ENCODE assay signal across 8 mouse cellular contexts in the genomic region with DNA sequence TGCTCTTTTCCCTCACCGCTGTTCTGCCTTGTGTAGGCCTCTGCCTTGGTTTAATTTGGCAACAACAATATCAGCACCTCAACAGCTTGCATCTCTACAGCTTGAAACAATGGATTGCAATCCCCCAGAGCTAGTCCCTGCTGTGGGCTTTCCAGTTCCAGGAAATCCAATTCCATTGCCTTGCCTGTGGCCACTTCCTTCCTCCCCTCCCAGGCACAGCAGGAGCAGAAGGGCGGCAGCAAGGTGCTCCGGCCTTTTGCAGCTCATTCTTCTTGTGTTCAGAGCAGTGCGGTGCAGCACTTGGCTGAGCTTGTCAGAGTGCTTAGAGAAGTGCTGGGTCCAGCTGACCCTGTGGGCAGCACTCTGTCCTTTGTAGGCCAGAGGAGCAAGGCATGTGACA.
DNase-seq lines count a peak whose midpoint lies in the region; ATAC-seq and TF ChIP-seq lines count a peak whose summit lies in the region.

No protein-coding gene starts in this region.

- peaks cover 6% of the 10 kb centered on the region; the same call in 1 of the 2 replicates for H3K4me1 ChIP-seq in hindbrain, postnatal 0 days (ENCODE audit: insufficient read depth, low read length)
- peaks cover 14% of the 10 kb centered on the region; the same call in 1 of the 2 replicates for H3K4me1 ChIP-seq in hindbrain, embryonic 13.5 days (replicated peaks)
- H3K4me1 ChIP-seq in heart, postnatal 0 days (ENCODE audit: control insufficient read depth, insufficient read depth), result no peaks in the 10 kb centered on the region
- H3K4me1 ChIP-seq in lung, postnatal 0 days (ENCODE audit: insufficient read depth, low read depth, low read length), result no peaks in the 10 kb centered on the region
- H3K4me1 ChIP-seq in midbrain, embryonic 14.5 days (ENCODE audit: control insufficient read depth, insufficient read depth, low read length), result peaks cover 12% of the 10 kb centered on the region; the same call in 1 of the 2 replicates

- H3K9me3 ChIP-seq in hindbrain, postnatal 0 days (ENCODE audit: low read length), result no peaks in the 10 kb centered on the region
- no peaks in the 10 kb centered on the region for H3K9me3 ChIP-seq in hindbrain, embryonic 13.5 days
- H3K9me3 ChIP-seq in heart, postnatal 0 days (replicated peaks; ENCODE audit: control insufficient read depth, low read length), result no peaks in the 10 kb centered on the region
- H3K9me3 ChIP-seq in lung, postnatal 0 days (ENCODE audit: low read length), result no peaks in the 10 kb centered on the region
- H3K9me3 ChIP-seq in midbrain, embryonic 14.5 days (ENCODE audit: control insufficient read depth, low read length), result no peaks in the 10 kb centered on the region

- no peaks in the 10 kb centered on the region for H3K27me3 ChIP-seq in hindbrain, postnatal 0 days (ENCODE audit: insufficient read depth, low read length)
- H3K27me3 ChIP-seq in hindbrain, embryonic 13.5 days, result no peaks in the 10 kb centered on the region
- no peaks in the 10 kb centered on the region for H3K27me3 ChIP-seq in heart, postnatal 0 days (ENCODE audit: control insufficient read depth, insufficient read depth, low read length)
- no peaks in the 10 kb centered on the region for H3K27me3 ChIP-seq in lung, postnatal 0 days (replicated peaks; ENCODE audit: insufficient read depth, low read length)
- no peaks in the 10 kb centered on the region for H3K27me3 ChIP-seq in midbrain, embryonic 14.5 days (ENCODE audit: control insufficient read depth, insufficient read depth, low read length)

- 32% methylated on average over 4 of the region's 4 CpGs for WGBS in hindbrain, postnatal 0 days
- 32% methylated on average over 4 of the region's 4 CpGs for WGBS in hindbrain, embryonic 13.5 days
- WGBS in heart, postnatal 0 days, result 51% methylated on average over 4 of the region's 4 CpGs
- 53% methylated on average over 4 of the region's 4 CpGs for WGBS in lung, postnatal 0 days
- 33% methylated on average over 4 of the region's 4 CpGs for WGBS in midbrain, embryonic 14.5 days

- H3K36me3 ChIP-seq in hindbrain, postnatal 0 days (ENCODE audit: insufficient read depth, low read length), result no peaks in the 10 kb centered on the region
- H3K36me3 ChIP-seq in hindbrain, embryonic 13.5 days, result no peaks in the 10 kb centered on the region; the same call in 1 of the 2 replicates
- H3K36me3 ChIP-seq in heart, postnatal 0 days (replicated peaks; ENCODE audit: control insufficient read depth, insufficient read depth, low read length), result peaks cover 65% of the 10 kb centered on the region
- H3K36me3 ChIP-seq in lung, postnatal 0 days (ENCODE audit: insufficient read depth, low read length), result peaks cover 3% of the 10 kb centered on the region
- no peaks in the 10 kb centered on the region for H3K36me3 ChIP-seq in midbrain, embryonic 14.5 days (ENCODE audit: control insufficient read depth, insufficient read depth, low read length)

- no peak for DNase-seq in hindbrain, postnatal 0 days (ENCODE audit: low spot score)
- DNase-seq in cerebellum, postnatal 10 days, result peak; percentile 53 to 63
- peak; percentile 56 for DNase-seq in heart, postnatal 0 days (ENCODE audit: low spot score)
- peak; percentile 46 for DNase-seq in lung, postnatal 0 days (ENCODE audit: low spot score)
- no peak for DNase-seq in midbrain, embryonic 14.5 days
- no peak for DNase-seq in embryo, embryonic 11 days

- no peak overlapping the region for H3K9ac ChIP-seq in hindbrain, postnatal 0 days (replicated peaks; ENCODE audit: low read length)
- H3K9ac ChIP-seq in hindbrain, embryonic 13.5 days, result no peak overlapping the region
- no peak overlapping the region for H3K9ac ChIP-seq in heart, postnatal 0 days (replicated peaks; ENCODE audit: low read depth, low read length)
- H3K9ac ChIP-seq in lung, postnatal 0 days (replicated peaks; ENCODE audit: low read depth), result no peak overlapping the region
- no peak overlapping the region for H3K9ac ChIP-seq in midbrain, embryonic 14.5 days (replicated peaks; ENCODE audit: low read length)

- ATAC-seq in hindbrain, postnatal 0 days, result no peak
- ATAC-seq in hindbrain, embryonic 13.5 days (ENCODE audit: low FRiP score), result no peak
- ATAC-seq in heart, postnatal 0 days (ENCODE audit: insufficient read depth, low read depth), result peak; percentile 83
- peak; percentile 88 for ATAC-seq in lung, postnatal 0 days
- ATAC-seq in activated CD4-positive, CD25-positive, alpha-beta regulatory T cell, adult 4 months, result no peak
- no peak for ATAC-seq in midbrain, embryonic 14.5 days (ENCODE audit: low FRiP score, low TSS enrichment)

- TF ChIP-seq CTCF in hindbrain, postnatal 0 days (IDR thresholded peaks at IDR 0.05; ENCODE audit: low read depth), result no peak
- no peak for TF ChIP-seq CTCF in heart, postnatal 0 days (IDR thresholded peaks at IDR 0.05; ENCODE audit: low read depth)
- TF ChIP-seq CTCF in lung, postnatal 0 days (IDR thresholded peaks at IDR 0.05), result 0 out of 2 replicates have a peak, but pooled peaks have one; percentile 7

- TF ChIP-seq EP300 in heart, postnatal 0 days (IDR thresholded peaks at IDR 0.05; ENCODE audit: low read depth), result peak; percentile 76
- TF ChIP-seq EP300 in lung, postnatal 0 days (IDR thresholded peaks at IDR 0.05), result peak; percentile 85

- H3K4me3 ChIP-seq in hindbrain, postnatal 0 days (ENCODE audit: low read length), result no peak overlapping the region
- no peak overlapping the region for H3K4me3 ChIP-seq in hindbrain, embryonic 13.5 days
- H3K4me3 ChIP-seq in heart, postnatal 0 days (ENCODE audit: low read depth, low read length), result 0 out of 2 replicates have a peak overlapping the region, but pooled peaks have one; percentile 19
- no peak overlapping the region for H3K4me3 ChIP-seq in lung, postnatal 0 days (ENCODE audit: low read depth, low read length)
- no peak overlapping the region for H3K4me3 ChIP-seq in midbrain, embryonic 14.5 days (replicated peaks; ENCODE audit: low read depth, low read length)

- no peak overlapping the region for H3K4me2 ChIP-seq in hindbrain, postnatal 0 days (ENCODE audit: low read depth, low read length)
- no peak overlapping the region for H3K4me2 ChIP-seq in hindbrain, embryonic 13.5 days
- peak overlapping the region; percentile 45 for H3K4me2 ChIP-seq in heart, postnatal 0 days (ENCODE audit: low read depth, low read length)
- H3K4me2 ChIP-seq in lung, postnatal 0 days (replicated peaks; ENCODE audit: low read depth, low read length), result no peak overlapping the region
- no peak overlapping the region for H3K4me2 ChIP-seq in midbrain, embryonic 14.5 days (ENCODE audit: low read length)

- peak overlapping the region; percentile 48; the same call in 1 of the 2 replicates for H3K27ac ChIP-seq in hindbrain, postnatal 0 days
- no peak overlapping the region for H3K27ac ChIP-seq in hindbrain, embryonic 13.5 days
- peak overlapping the region; percentile 84 for H3K27ac ChIP-seq in heart, postnatal 0 days (ENCODE audit: low read depth)
- peak overlapping the region; percentile 77 for H3K27ac ChIP-seq in lung, postnatal 0 days (ENCODE audit: low read length)
- H3K27ac ChIP-seq in midbrain, embryonic 14.5 days (replicated peaks; ENCODE audit: low read depth, low read length), result no peak overlapping the region

Comparison
In these comparisons a context has a peak if more than half of its experiments do, and no peak if none do; other contexts are left out.
1. H3K27ac ChIP-seq: peak in hindbrain, postnatal 0 days (single experiment), heart, postnatal 0 days (single experiment) and lung, postnatal 0 days (single experiment); none in hindbrain, embryonic 13.5 days (single experiment) and midbrain, embryonic 14.5 days (single experiment).
2. ATAC-seq: peak in heart, postnatal 0 days (single experiment) and lung, postnatal 0 days (single experiment); none in hindbrain, postnatal 0 days (single experiment), hindbrain, embryonic 13.5 days (single experiment), activated CD4-positive, CD25-positive, alpha-beta regulatory T cell, adult 4 months (single experiment) and midbrain, embryonic 14.5 days (single experiment).
3. DNase-seq: peak in cerebellum, postnatal 10 days (2 of 2), heart, postnatal 0 days (single experiment) and lung, postnatal 0 days (single experiment); none in hindbrain, postnatal 0 days (single experiment), midbrain, embryonic 14.5 days (single experiment) and embryo, embryonic 11 days (single experiment).